Mouse (Mus musculus): ENCODE measurements around the gene Cntnap4. TPM values are rescaled to one million over a fixed set of nuclear protein-coding genes. Genes with fewer than 3 reads are reported as not detected.
"Not testable (repeated sequence)": the region's sequence is repeated elsewhere in the genome, so short reads cannot be mapped to it uniquely, and the experiment has no call there.

Gene Cntnap4
- polyA plus RNA-seq, 1 experiment from 2014 or later = 0.04 TPM

DNA sequence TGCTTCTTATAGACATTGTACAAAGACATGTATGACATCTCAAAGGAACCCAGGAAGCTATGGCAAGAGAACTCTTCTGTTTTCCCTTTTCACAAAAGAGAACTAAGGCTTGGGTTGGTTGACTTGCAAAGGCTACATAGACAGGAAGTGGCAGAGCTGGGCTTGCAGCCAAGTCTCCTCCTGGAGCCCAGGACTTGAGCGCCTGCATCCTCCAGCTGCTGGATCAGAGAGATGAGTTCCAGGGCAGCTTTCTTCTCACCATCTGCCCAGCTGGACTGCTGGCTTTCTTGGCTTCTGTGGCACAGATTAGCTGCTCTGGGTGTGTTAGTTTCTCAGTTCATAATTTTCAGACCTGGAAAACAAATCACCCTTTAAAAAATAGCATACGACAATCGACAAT lies 165.7 kb downstream of the Cntnap4 start:
- H3K9me3 ChIP-seq (replicated peaks) = peaks cover 9% of the 10 kb centered on the region; the same call in 1 of the 2 replicates
- no peak for ATAC-seq

DNA sequence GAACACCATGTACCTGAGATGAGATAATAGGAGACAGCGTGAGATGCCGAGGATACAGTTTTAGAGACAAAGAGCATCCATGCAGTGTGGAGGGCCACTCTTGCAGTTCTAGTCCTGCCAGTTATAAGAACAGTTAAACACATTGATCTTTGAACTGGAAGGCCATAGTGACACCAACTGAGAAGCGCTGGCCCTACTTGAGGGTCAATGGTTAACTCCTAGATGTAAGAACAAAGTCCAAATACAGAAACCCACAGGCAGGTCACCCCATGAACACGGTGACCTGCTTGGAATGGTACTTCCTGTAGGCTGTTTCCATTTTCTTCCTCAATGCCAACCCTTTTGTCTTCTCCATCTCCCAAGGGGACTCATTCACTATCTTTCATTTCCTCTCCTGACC lies 173.5 kb downstream of the Cntnap4 start:
- Histone ChIP-seq H3K9ac (no peak overlapping the region), H3K27ac (no peak overlapping the region), H3K27me3 (replicated peaks) (no peaks in the 10 kb centered on the region), H3K36me3 (no peaks in the 10 kb centered on the region), H3K4me2 (no peak overlapping the region), H3K9me3 (replicated peaks) (no peaks in the 10 kb centered on the region), H3K4me1 (no peaks in the 10 kb centered on the region), H3K4me3 (no peak overlapping the region)
- WGBS (ENCODE audit: insufficient replicate concordance) = 67% methylated on average over 4 of the region's 4 CpGs
- no peak for ATAC-seq

More for the DNA sequence above, 165.7 kb downstream of the Cntnap4 start:
- Histone ChIP-seq H3K27ac (no peak overlapping the region), H3K36me3 (no peaks in the 10 kb centered on the region), H3K9ac (no peak overlapping the region), H3K4me3 (no peak overlapping the region), H3K4me2 (no peak overlapping the region), H3K27me3 (replicated peaks) (no peaks in the 10 kb centered on the region), H3K4me1 (no peaks in the 10 kb centered on the region)
- 73% methylated on average over 3 of the region's 3 CpGs for WGBS (ENCODE audit: insufficient replicate concordance)

DNA sequence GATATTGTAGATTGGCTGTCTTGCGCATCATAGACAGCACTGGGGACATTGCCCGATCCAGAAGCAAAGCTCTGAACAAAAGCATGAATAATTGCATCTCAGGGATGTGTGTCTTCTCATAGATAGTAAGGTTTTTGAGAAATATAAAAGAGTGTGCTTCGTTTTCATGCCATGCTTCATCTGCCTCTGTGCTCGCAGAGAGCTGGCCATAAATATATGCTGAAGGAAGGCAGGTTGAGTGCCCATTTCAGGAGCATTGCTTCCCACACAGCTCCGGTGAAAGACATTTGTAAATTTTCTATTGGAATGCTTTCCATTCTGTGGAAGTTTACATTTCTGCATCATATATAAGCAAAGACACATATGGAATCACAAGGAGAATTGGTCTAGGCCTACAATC lies 177.5 kb downstream of the Cntnap4 start:
- Histone ChIP-seq H3K27me3 (replicated peaks) (no peaks in the 10 kb centered on the region), H3K4me2 (no peak overlapping the region), H3K27ac (no peak overlapping the region), H3K4me1 (no peaks in the 10 kb centered on the region), H3K36me3 (no peaks in the 10 kb centered on the region), H3K4me3 (no peak overlapping the region), H3K9me3 (replicated peaks) (no peaks in the 10 kb centered on the region), H3K9ac (no peak overlapping the region)
- WGBS (ENCODE audit: insufficient replicate concordance) = 78% methylated on average over 5 of the region's 5 CpGs
- no peak for ATAC-seq

DNA sequence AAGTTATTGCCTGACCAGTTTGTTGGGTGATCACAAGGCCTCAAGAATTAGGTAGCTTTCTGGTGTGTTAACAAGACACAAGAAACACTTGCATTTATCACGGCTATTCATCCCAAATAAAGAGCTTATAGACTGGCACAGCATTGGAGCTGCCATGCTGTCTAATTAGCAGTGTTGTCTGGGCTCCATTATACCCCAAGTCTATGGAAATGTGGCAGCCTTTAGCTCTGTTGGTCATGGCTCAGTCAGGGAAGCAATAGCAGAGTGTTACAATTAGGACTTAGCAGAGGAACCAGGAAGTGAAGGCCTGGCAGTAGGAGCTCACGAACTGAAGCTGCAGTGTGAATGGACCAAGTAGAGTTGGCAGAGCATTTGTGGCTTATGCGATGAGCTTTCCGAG lies 185.3 kb downstream of the Cntnap4 start:
- WGBS (ENCODE audit: insufficient replicate concordance) = 76% methylated on average over 4 of the region's 4 CpGs
- Histone ChIP-seq H3K9me3 (replicated peaks) (no peaks in the 10 kb centered on the region), H3K27ac (no peak overlapping the region), H3K9ac (no peak overlapping the region), H3K4me3 (no peak overlapping the region), H3K27me3 (replicated peaks) (no peaks in the 10 kb centered on the region), H3K4me2 (no peak overlapping the region), H3K36me3 (no peaks in the 10 kb centered on the region), H3K4me1 (no peaks in the 10 kb centered on the region)
- ATAC-seq = no peak

DNA sequence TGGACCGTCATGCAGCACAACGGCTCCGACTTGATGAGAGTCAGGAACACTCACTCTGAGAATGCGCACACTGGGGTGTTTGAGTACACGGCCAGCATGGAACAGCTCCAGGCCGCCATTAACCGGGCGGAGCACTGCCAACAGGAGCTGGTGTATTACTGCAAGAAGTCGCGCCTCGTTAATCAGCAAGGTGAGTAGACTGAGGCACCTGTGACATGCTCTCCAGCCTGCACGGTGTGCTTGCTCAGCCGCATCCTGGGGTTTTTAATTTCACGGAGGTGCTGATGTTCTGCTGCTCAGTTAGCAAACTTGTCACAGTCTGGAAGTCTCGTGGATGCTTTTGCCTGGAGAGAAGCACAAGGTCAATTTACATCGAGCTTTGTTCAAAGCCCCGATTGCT lies 233.2 kb downstream of the Cntnap4 start:
- 89% methylated on average over 17 of the region's 17 CpGs for WGBS (ENCODE audit: insufficient replicate concordance)
- H3K4me1 ChIP-seq = no peaks in the 10 kb centered on the region
- peaks cover 20% of the 10 kb centered on the region; the same call in 1 of the 2 replicates for H3K9me3 ChIP-seq (replicated peaks)
- no peak overlapping the region for H3K9ac ChIP-seq
- no peak overlapping the region for H3K27ac ChIP-seq
- H3K36me3 ChIP-seq = no peaks in the 10 kb centered on the region
- H3K27me3 ChIP-seq (replicated peaks) = no peaks in the 10 kb centered on the region
- H3K4me3 ChIP-seq = no peak overlapping the region
- ATAC-seq = no peak
- no peak overlapping the region for H3K4me2 ChIP-seq

DNA sequence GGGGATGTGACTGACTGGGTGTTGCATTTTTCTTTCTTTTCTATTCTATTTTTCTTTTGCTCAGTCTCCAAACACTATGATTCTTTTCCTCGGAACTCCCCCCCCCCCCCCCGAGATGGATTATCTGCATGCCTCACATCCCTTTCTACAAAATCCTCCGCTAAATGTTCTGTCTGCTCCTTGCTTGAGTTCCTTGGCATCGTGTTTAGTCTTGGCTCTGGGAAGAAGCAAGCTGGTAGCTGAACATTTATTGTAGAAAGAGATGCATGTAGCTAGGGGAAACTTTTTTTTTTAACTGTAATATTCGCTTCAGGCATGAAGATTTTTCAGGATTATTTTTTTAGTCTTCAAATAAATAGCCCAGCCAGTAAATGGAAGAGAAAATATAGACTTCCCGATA lies 239.5 kb downstream of the Cntnap4 start:
- 66% methylated on average over 5 of the region's 6 CpGs for WGBS (ENCODE audit: insufficient replicate concordance)
- Histone ChIP-seq H3K4me2 (no peak overlapping the region), H3K27ac (no peak overlapping the region), H3K9me3 (replicated peaks) (0 out of 2 replicates have a peak, but pooled peaks cover 8% of the 10 kb centered on the region), H3K4me3 (no peak overlapping the region), H3K4me1 (no peaks in the 10 kb centered on the region), H3K9ac (no peak overlapping the region), H3K27me3 (replicated peaks) (no peaks in the 10 kb centered on the region), H3K36me3 (no peaks in the 10 kb centered on the region)
- ATAC-seq = no peak

DNA sequence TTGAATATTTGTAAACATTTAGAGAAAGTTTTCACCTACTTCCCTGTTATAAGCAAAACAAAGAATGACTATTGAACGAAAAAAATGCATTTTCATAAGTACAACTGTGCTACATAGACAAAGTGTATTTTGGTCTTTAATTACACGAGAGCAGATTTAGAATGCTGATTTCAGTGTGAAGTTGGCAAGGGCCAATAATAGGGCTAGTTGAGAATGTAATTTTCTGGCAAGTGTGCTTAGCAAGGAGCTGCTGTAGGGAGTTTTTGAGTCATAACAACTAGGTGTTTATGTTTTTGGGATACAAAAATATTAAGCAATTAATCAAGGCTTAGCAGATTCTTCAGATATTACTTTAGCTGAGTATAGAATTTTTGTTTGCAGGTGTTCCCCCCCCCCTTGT lies 271.2 kb downstream of the Cntnap4 start:
- Histone ChIP-seq H3K9ac (no peak overlapping the region), H3K27ac (no peak overlapping the region), H3K9me3 (replicated peaks) (no peaks in the 10 kb centered on the region), H3K36me3 (no peaks in the 10 kb centered on the region), H3K4me3 (no peak overlapping the region), H3K4me2 (no peak overlapping the region), H3K4me1 (no peaks in the 10 kb centered on the region), H3K27me3 (replicated peaks) (no peaks in the 10 kb centered on the region)
- 38% methylated on average over 2 of the region's 2 CpGs for WGBS (ENCODE audit: insufficient replicate concordance)
- ATAC-seq = no peak

DNA sequence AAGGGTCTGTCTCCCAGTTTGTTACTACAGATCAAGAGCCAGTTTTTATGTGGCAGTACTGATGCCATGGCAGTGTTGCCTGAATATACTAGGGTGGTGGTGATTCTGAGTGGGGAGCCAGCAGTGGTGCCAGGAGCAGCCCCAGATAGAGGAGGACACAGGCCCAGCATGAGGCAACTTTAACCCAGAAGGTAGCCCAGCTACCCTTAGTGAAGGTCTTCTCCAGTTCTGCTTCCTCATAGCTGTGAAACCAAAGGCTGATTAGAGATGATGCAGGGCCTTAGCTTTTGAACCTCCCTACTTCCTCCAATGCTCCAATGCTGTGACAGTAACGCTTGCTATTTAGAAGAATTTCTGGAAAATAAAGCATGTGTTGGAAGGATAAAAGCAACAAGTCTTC lies 279.7 kb downstream of the Cntnap4 start:
- not testable (repeated sequence) for H3K4me1 ChIP-seq; H3K27me3 ChIP-seq (replicated peaks); H3K4me2 ChIP-seq; H3K27ac ChIP-seq; H3K36me3 ChIP-seq; H3K4me3 ChIP-seq; H3K9ac ChIP-seq; H3K9me3 ChIP-seq (replicated peaks); ATAC-seq
- WGBS (ENCODE audit: insufficient replicate concordance) = 77% methylated on average over 1 of the region's 1 CpGs

DNA sequence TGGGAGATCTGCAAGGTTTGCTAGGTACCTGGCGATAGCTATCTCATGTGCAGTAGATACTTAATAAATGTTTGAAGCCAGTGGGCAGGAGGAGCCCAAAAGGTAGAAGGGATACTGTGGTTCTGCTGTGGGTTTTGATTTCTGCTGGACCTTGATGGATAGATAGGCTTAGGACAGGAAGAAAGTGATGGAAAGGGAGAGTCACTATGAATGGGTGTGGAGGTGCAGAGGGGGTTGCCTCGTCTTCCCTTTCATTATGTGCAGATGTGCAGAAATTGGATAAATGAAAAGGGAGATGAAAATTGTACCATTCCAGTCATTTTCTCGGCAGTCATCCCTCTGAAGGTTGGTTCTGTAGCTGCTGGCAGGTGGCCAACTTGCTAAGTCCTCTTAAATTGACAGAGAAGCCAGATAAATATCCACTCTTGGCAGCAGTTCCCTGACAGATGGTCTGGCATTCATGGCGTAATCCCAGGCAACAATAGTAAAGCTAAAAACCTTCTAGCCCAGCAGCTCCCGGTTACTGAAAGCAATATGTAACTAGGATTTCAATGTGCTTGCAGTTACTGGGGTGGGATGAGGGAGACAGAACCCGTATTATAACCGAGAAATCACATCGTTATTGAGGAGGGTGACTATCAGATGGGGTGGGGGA lies 336.7 kb downstream of the Cntnap4 start:
- Histone ChIP-seq H3K4me3 (no peak overlapping the region), H3K9ac (no peak overlapping the region), H3K27ac (no peak overlapping the region), H3K9me3 (replicated peaks) (no peaks in the 10 kb centered on the region; the same call in 1 of the 2 replicates), H3K27me3 (replicated peaks) (no peaks in the 10 kb centered on the region), H3K4me2 (no peak overlapping the region), H3K36me3 (no peaks in the 10 kb centered on the region), H3K4me1 (no peaks in the 10 kb centered on the region)
- no peak for ATAC-seq
- 55% methylated on average over 8 of the region's 8 CpGs for WGBS (ENCODE audit: insufficient replicate concordance)

DNA sequence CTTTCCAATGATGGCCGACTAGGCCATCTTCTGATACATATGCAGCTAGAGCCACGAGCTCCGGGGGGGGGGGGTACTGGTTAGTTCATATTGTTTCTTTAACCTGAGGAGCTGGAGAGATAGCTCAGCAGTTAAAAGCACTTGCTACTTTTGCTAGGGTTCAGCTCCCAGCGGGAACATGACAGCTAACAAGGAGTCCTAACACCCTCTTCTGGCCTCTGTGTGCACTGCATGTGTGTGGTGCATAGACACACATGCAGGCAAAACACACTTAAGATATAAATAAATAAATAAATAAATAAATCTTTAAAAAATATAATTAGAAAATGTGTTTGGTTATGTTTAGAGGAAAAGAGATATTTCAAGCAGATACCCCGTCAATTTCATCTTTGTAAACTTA lies 339.7 kb downstream of the Cntnap4 start:
- ATAC-seq = no peak
- H3K4me1 ChIP-seq = no peaks in the 10 kb centered on the region
- H3K27me3 ChIP-seq (replicated peaks) = no peaks in the 10 kb centered on the region
- H3K9me3 ChIP-seq (replicated peaks) = no peaks in the 10 kb centered on the region; the same call in 1 of the 2 replicates
- WGBS (ENCODE audit: insufficient replicate concordance) = 41% methylated on average over 5 of the region's 5 CpGs
- no peak overlapping the region for H3K4me2 ChIP-seq
- H3K36me3 ChIP-seq = no peaks in the 10 kb centered on the region
- no peak overlapping the region for H3K9ac ChIP-seq
- no peak overlapping the region for H3K4me3 ChIP-seq
- H3K27ac ChIP-seq = no peak overlapping the region

DNA sequence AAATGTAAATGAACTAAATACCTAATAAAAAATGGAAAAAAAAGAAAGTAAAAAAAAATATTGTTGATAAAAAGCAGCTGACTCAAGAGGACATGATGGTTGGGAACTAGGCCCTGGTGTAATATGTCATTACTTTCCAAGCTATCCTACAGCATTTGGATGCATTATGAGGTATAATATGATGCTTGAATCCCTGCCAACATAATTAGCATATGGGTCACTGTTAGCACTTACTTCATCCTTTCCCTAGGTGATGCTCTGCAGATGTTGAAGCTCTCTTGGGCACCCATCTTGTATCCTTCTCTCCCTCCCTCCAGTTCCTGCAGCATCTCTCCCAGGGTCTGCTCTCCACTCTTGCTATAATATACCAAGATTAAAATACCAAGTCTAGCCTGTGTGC lies 341.6 kb downstream of the Cntnap4 start:
- no peak for ATAC-seq
- Histone ChIP-seq H3K27ac (no peak overlapping the region), H3K27me3 (replicated peaks) (no peaks in the 10 kb centered on the region), H3K9me3 (replicated peaks) (no peaks in the 10 kb centered on the region; the same call in 1 of the 2 replicates), H3K4me2 (no peak overlapping the region), H3K4me3 (no peak overlapping the region), H3K4me1 (no peaks in the 10 kb centered on the region), H3K9ac (no peak overlapping the region), H3K36me3 (no peaks in the 10 kb centered on the region)

DNA sequence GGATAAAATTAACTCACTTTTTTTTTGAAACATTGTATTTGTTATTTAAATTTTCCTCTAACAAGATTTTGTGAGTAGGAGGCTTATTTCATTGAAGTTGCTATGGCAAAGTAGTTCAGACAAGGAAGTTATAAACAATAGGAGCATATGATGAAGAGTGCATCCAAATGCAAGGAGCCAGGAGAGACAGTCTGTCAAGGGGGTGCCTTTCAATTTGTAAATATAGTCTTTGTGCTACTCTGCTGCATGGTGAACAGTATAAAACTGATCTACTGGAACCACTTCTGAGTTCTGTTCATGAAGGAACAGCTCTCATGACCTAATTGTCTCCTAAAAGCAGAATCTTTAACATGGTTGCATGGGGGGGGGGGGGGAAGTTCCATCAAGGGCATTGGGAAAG lies 352.3 kb downstream of the Cntnap4 start:
- no peak for ATAC-seq
- Histone ChIP-seq H3K4me2 (no peak overlapping the region), H3K27ac (no peak overlapping the region), H3K9ac (no peak overlapping the region), H3K9me3 (replicated peaks) (no peaks in the 10 kb centered on the region), H3K36me3 (no peaks in the 10 kb centered on the region), H3K4me3 (no peak overlapping the region), H3K27me3 (replicated peaks) (no peaks in the 10 kb centered on the region), H3K4me1 (no peaks in the 10 kb centered on the region)

DNA sequence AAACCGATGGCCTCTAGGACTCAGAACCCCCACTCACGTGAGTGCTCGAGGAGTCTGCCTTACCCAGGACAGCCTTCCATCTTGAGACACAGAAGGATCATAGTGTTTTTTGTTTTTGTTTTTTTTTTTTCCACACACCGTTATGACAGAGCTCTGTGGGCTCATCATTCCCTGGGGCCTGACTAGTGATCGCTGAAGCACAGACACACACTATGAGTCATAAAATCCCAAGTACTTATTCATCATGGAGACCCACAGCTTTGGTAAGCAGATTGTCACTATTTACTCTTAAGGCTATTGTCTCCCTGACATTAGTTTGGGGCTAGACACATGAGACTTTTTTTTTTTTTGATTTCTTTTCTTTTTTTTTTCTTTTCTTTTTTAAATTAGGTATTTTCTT lies 352.9 kb downstream of the Cntnap4 start:
- no peaks in the 10 kb centered on the region for H3K4me1 ChIP-seq
- ATAC-seq = no peak
- no peak overlapping the region for H3K9ac ChIP-seq
- H3K9me3 ChIP-seq (replicated peaks) = no peaks in the 10 kb centered on the region
- H3K27me3 ChIP-seq (replicated peaks) = no peaks in the 10 kb centered on the region
- no peak overlapping the region for H3K4me3 ChIP-seq
- H3K36me3 ChIP-seq = no peaks in the 10 kb centered on the region
- 79% methylated on average over 5 of the region's 5 CpGs for WGBS (ENCODE audit: insufficient replicate concordance)
- H3K27ac ChIP-seq = no peak overlapping the region
- no peak overlapping the region for H3K4me2 ChIP-seq
